Mouse (Mus musculus): Measurements from ENCODE around the gene Tmem246. TPM values are rescaled to one million over a fixed set of nuclear protein-coding genes. Genes with fewer than 3 reads are reported as not detected.

The Tmem246 gene
- total and polyA plus RNA-seq, 2 experiments from 2014 or later, result 54.5 to 56.4 TPM

DNA sequence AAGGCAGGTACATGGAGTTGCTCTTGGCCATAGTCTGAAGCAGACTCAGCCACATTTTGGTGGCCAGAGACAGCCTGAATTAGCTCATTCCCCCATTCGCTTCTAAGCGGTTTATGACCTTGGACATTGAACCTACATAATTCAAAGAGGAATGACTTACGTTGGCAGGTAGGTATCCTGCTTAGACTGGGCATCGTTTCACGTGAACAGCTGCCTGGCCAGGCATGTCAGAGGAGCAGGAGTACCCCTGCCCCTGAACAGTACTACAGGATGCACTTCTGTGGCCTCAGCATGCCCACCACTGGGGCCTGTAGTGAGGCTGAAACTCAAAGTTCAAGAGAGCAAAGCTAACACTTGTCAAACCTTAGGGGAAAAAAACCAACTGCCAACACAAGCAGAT is 44.3 kb downstream of the Tmem246 start:
- H3K9me3 ChIP-seq (replicated peaks; ENCODE audit: control insufficient read depth, low read length), result no peaks in the 10 kb centered on the region

DNA sequence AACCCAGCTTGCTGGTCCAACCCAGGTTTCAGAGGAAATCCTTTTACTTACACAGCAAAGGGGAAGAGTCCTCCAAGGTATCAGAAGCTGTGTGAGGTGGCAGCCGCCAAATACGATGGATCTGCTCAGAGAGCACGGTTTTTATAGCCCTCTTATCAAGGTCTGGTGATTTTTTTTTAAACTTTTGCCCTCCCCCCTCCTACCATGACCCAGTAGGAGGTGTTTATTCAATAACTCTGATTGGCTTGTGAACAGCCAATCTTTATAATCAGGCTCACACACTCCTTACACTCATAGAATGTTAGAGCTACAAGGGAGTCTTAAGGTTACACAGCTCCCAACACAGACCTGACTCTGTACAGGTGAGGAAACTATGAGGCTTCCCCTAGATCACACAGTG is 48.3 kb downstream of the Tmem246 start, which contains the start of gene Aldob:
Aldob (minus strand) TSS at position 164 of the 400 bp plus-strand sequence.
- Histone ChIP-seq H3K4me2 (ENCODE audit: low read depth, low read length) (no peak within 1 kb of the TSS), H3K27me3 (ENCODE audit: control insufficient read depth, insufficient read depth, low read length) (no peaks in the 10 kb centered on the region), H3K4me3 (ENCODE audit: low read depth, low read length) (no peak within 1 kb of the TSS), H3K27ac (ENCODE audit: low read depth) (no peak within 1 kb of the TSS), H3K9me3 (replicated peaks; ENCODE audit: control insufficient read depth, low read length) (no peaks in the 10 kb centered on the region), H3K4me1 (ENCODE audit: control insufficient read depth, insufficient read depth) (no peaks in the 10 kb centered on the region), H3K9ac (replicated peaks; ENCODE audit: low read depth, low read length) (no peak within 1 kb of the TSS), H3K36me3 (replicated peaks; ENCODE audit: control insufficient read depth, insufficient read depth, low read length) (no peaks in the 10 kb centered on the region)
- no peak for DNase-seq (ENCODE audit: low spot score)
- no peak for ATAC-seq (ENCODE audit: insufficient read depth, low read depth)
- TF ChIP-seq EP300 (IDR thresholded peaks at IDR 0.05; ENCODE audit: low read depth), result no peak
- TF ChIP-seq CTCF (IDR thresholded peaks at IDR 0.05; ENCODE audit: low read depth), result no peak
- 25% methylated on average over 3 of the region's 3 CpGs for WGBS

More for the DNA sequence above, 44.3 kb downstream of the Tmem246 start:
- Histone ChIP-seq H3K36me3 (replicated peaks; ENCODE audit: control insufficient read depth, insufficient read depth, low read length) (no peaks in the 10 kb centered on the region), H3K27ac (ENCODE audit: low read depth) (no peak overlapping the region), H3K4me1 (ENCODE audit: control insufficient read depth, insufficient read depth) (no peaks in the 10 kb centered on the region), H3K4me3 (ENCODE audit: low read depth, low read length) (no peak overlapping the region), H3K4me2 (ENCODE audit: low read depth, low read length) (no peak overlapping the region), H3K27me3 (ENCODE audit: control insufficient read depth, insufficient read depth, low read length) (no peaks in the 10 kb centered on the region), H3K9ac (replicated peaks; ENCODE audit: low read depth, low read length) (no peak overlapping the region)
- ATAC-seq (ENCODE audit: insufficient read depth, low read depth) (no peak), DNase-seq (ENCODE audit: low spot score) (no peak)
- no peak for TF ChIP-seq EP300 (IDR thresholded peaks at IDR 0.05; ENCODE audit: low read depth)
- TF ChIP-seq CTCF (IDR thresholded peaks at IDR 0.05; ENCODE audit: low read depth), result no peak
- 83% methylated on average over 5 of the region's 5 CpGs for WGBS

DNA sequence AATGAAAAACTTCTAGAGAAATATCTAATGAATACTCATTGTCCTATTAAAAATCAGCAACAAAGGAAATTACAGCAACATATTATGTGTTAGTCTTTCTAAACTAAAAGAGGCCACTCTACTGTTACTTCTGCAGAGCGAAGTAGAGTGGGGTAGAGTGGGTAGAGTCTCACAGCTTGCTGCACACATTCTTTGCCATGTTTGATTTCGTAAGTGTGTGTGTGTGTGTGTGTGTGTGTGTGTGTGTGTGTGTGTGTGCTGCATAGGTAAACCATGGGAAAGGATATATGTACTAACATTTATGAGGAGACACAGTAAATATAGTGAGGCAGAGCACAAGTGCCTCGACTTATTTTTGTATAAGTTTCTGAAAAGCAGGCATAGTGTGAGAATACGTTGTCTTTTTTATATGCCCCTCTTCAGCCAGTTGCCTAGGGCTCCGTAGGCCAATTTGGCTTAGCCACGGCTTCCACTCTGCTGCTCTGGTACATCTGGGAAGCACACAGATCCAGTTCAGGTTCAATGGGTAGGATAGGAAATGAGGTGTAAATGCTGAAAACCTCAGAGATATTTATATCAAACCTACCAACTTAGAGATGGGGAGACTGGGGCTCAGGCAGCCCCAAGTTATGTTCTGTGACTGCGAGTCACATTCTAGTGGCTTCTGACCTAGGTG is 50.0 kb downstream of the Tmem246 start:
- H3K9me3 ChIP-seq (replicated peaks; ENCODE audit: control insufficient read depth, low read length), result no peaks in the 10 kb centered on the region
- H3K9ac ChIP-seq (replicated peaks; ENCODE audit: low read depth, low read length), result no peak overlapping the region
- DNase-seq (ENCODE audit: low spot score) (no peak), ATAC-seq (ENCODE audit: insufficient read depth, low read depth) (no peak)
- no peaks in the 10 kb centered on the region for H3K4me1 ChIP-seq (ENCODE audit: control insufficient read depth, insufficient read depth)
- TF ChIP-seq CTCF (IDR thresholded peaks at IDR 0.05; ENCODE audit: low read depth), result no peak
- TF ChIP-seq EP300 (IDR thresholded peaks at IDR 0.05; ENCODE audit: low read depth), result no peak
- no peak overlapping the region for H3K4me2 ChIP-seq (ENCODE audit: low read depth, low read length)
- no peaks in the 10 kb centered on the region for H3K36me3 ChIP-seq (replicated peaks; ENCODE audit: control insufficient read depth, insufficient read depth, low read length)
- WGBS, result 78% methylated on average over 7 of the region's 7 CpGs
- no peaks in the 10 kb centered on the region for H3K27me3 ChIP-seq (ENCODE audit: control insufficient read depth, insufficient read depth, low read length)
- H3K27ac ChIP-seq (ENCODE audit: low read depth), result no peak overlapping the region
- no peak overlapping the region for H3K4me3 ChIP-seq (ENCODE audit: low read depth, low read length)

DNA sequence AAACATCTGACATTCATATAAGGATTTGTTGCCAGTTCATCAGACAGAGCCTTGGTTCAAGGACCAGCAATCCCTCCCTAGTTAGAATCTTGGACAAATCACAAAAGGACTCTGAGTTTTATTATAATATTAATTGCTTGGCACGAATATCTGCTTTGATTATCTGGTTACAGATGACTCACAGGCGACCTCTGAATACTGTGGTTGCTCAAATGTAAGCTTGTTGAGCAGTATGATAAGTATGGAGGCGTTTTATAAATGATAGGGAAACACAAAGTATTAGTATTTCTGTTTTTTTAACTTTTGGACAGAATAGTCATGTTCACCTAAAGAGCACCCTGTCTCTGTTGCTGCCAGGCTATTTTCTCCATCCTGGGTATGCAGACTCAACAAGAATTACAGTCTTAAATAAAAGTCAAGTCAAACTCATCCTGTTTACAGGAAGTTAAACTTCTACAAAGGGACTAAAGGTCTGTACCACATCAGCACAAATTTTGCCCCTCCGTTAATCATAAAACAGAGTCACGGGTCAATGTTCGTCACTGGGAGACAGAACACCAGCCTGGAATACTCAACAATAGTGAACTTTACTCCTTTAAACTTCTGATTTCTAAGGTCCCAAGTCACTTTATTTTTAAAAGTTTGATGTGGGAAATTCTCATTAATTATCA is 50.7 kb downstream of the Tmem246 start:
- 65% methylated on average over 6 of the region's 6 CpGs for WGBS
- no peak for TF ChIP-seq CTCF (IDR thresholded peaks at IDR 0.05; ENCODE audit: low read depth)
- no peak for TF ChIP-seq EP300 (IDR thresholded peaks at IDR 0.05; ENCODE audit: low read depth)
- Histone ChIP-seq H3K9ac (replicated peaks; ENCODE audit: low read depth, low read length) (no peak overlapping the region), H3K4me2 (ENCODE audit: low read depth, low read length) (no peak overlapping the region), H3K4me1 (ENCODE audit: control insufficient read depth, insufficient read depth) (no peaks in the 10 kb centered on the region), H3K36me3 (replicated peaks; ENCODE audit: control insufficient read depth, insufficient read depth, low read length) (no peaks in the 10 kb centered on the region), H3K9me3 (replicated peaks; ENCODE audit: control insufficient read depth, low read length) (no peaks in the 10 kb centered on the region), H3K27me3 (ENCODE audit: control insufficient read depth, insufficient read depth, low read length) (no peaks in the 10 kb centered on the region), H3K27ac (ENCODE audit: low read depth) (no peak overlapping the region), H3K4me3 (ENCODE audit: low read depth, low read length) (no peak overlapping the region)
- ATAC-seq (ENCODE audit: insufficient read depth, low read depth), result no peak
- no peak for DNase-seq (ENCODE audit: low spot score)

GRCm38 (mm10) chr4:49546026-49546425 is 51.6 kb downstream of the Tmem246 start:
- no peak overlapping the region for H3K4me3 ChIP-seq (ENCODE audit: low read depth, low read length)

More at GRCm38 (mm10) chr4:49546026-49546425, 51.6 kb downstream of the Tmem246 start:
- TF ChIP-seq EP300 (IDR thresholded peaks at IDR 0.05; ENCODE audit: low read depth), result no peak
- TF ChIP-seq CTCF (IDR thresholded peaks at IDR 0.05; ENCODE audit: low read depth), result no peak
- H3K27me3 ChIP-seq (ENCODE audit: control insufficient read depth, insufficient read depth, low read length), result no peaks in the 10 kb centered on the region
- no peak overlapping the region for H3K4me2 ChIP-seq (ENCODE audit: low read depth, low read length)
- H3K9ac ChIP-seq (replicated peaks; ENCODE audit: low read depth, low read length), result no peak overlapping the region
- no peaks in the 10 kb centered on the region for H3K9me3 ChIP-seq (replicated peaks; ENCODE audit: control insufficient read depth, low read length)
- DNase-seq (ENCODE audit: low spot score), result no peak
- H3K4me1 ChIP-seq (ENCODE audit: control insufficient read depth, insufficient read depth), result peaks cover 4% of the 10 kb centered on the region; the same call in 1 of the 2 replicates
- H3K36me3 ChIP-seq (replicated peaks; ENCODE audit: control insufficient read depth, insufficient read depth, low read length), result no peaks in the 10 kb centered on the region
- WGBS, result 65% methylated on average over 2 of the region's 2 CpGs
- no peak for ATAC-seq (ENCODE audit: insufficient read depth, low read depth)
- H3K27ac ChIP-seq (ENCODE audit: low read depth), result no peak overlapping the region
